Mouse (Mus musculus) forebrain, postnatal 0 days (tissue): Measurements from ENCODE around the gene Ryr1. TPM values are rescaled to one million over a fixed set of nuclear protein-coding genes. Genes with fewer than 3 reads are reported as not detected.

Experiments used
- ATAC-seq: fragments of 200-750 bp; cut with Nextera tagmentation; 2 replicates; pipeline ENCODE4 v1.8.0; 2017; ENCODE audit warnings: mild to moderate bottlenecking, moderate library complexity
- DNase-seq: peaks from one replicate; pipeline ENCODE4 v3.0.0-alpha.2; 2015
- H3K27ac ChIP-seq: fragments of 300-500 bp; sonication (generic); 2 replicates; pipeline ENCODE4 v1.5.1; 2014; ENCODE audit warnings: low read depth, mild to moderate bottlenecking, antibody characterized with exemption, low read length, moderate library complexity, mixed read lengths
- H3K27me3 ChIP-seq: fragments of 300-500 bp; sonication (generic); 2 replicates; pipeline ENCODE4 v1.6.1; 2014; ENCODE audit warnings: mild to moderate bottlenecking, low read length, mixed read lengths; ENCODE audit not compliant: insufficient read depth
- H3K36me3 ChIP-seq: fragments of 300-500 bp; sonication (generic); 2 replicates; pipeline ENCODE4 v1.6.1; 2014; ENCODE audit warnings: mild to moderate bottlenecking, moderate library complexity; ENCODE audit not compliant: insufficient read depth
- H3K4me1 ChIP-seq: fragments of 300-500 bp; sonication (generic); 2 replicates; pipeline ENCODE4 v1.6.1; 2014; ENCODE audit warnings: antibody characterized with exemption; ENCODE audit not compliant: insufficient read depth
- H3K4me2 ChIP-seq: fragments of 300-500 bp; sonication (generic); 2 replicates; pipeline ENCODE4 v1.6.1; 2014; ENCODE audit warnings: low read depth, mild to moderate bottlenecking, moderate library complexity
- H3K4me3 ChIP-seq: fragments of 300-500 bp; sonication (generic); 2 replicates; pipeline ENCODE4 v1.5.1; 2014; ENCODE audit warnings: low read depth, low read length, mixed read lengths
- H3K9ac ChIP-seq: fragments of 300-500 bp; sonication (generic); 2 replicates; pipeline ENCODE4 v1.6.1; 2014; ENCODE audit warnings: mild to moderate bottlenecking
- H3K9me3 ChIP-seq: fragments of 300-500 bp; sonication (generic); 2 replicates; pipeline ENCODE4 v1.6.1; 2016; ENCODE audit warnings: low read length
- CTCF ChIP-seq: sonication (generic); IDR thresholded peaks from 2 replicates; pipeline ENCODE4 v1.5.1; 2016; ENCODE audit warnings: antibody characterized with exemption, control low read depth, low read depth
- WGBS: fragments of 180-500 bp; shearing (Covaris S2); extraction: QIAGEN DNeasy Blood & Tissue Kit; methylation state at CpG from one replicate; pipeline ENCODE4 v1.1.7; 2014; 5-methylcytosine and 5-hydroxymethylcytosine counted together
- polyA plus RNA-seq: library from polyadenylated mRNA; unstranded; fragments of >200 nt; fragmentation: Nextera tagmentation; extraction: Ambion mirVana; gene quantifications from 2 replicates; pipeline ENCODE4 v1.2.1, GENCODE M21; 2015
- total RNA-seq: library from RNA; depleted of rRNA; stranded (reverse); fragments of >200 nt; gene quantifications from 2 replicates; pipeline ENCODE4 v1.2.3, GENCODE M21; 2014

The Ryr1 gene
- total and polyA plus RNA-seq, 2 experiments from 2014 or later = 4.6 to 8.8 TPM

GRCm38 (mm10) chr7:28960354-28961046, 164.5 kb downstream of the Ryr1 start:
- peak overlapping the region; percentile 88 for H3K4me3 ChIP-seq
- H3K27me3 ChIP-seq = no peaks in the 10 kb centered on the region
- peak overlapping the region; percentile 78 for H3K4me2 ChIP-seq
- no peak overlapping the region for H3K27ac ChIP-seq
- TF ChIP-seq CTCF = no peak
- no peaks in the 10 kb centered on the region for H3K9me3 ChIP-seq
- H3K9ac ChIP-seq = peak overlapping the region; percentile 93
- DNase-seq = no peak
- 43% methylated on average over 9 of the region's 9 CpGs for WGBS
- H3K4me1 ChIP-seq = peaks cover 15% of the 10 kb centered on the region
- H3K36me3 ChIP-seq = no peaks in the 10 kb centered on the region
- no peak for ATAC-seq

- no peak overlapping the region for H3K9ac ChIP-seq
- no peaks in the 10 kb centered on the region for H3K36me3 ChIP-seq
- peaks cover 15% of the 10 kb centered on the region for H3K4me1 ChIP-seq
- H3K4me2 ChIP-seq = peak overlapping the region; percentile 78
- H3K4me3 ChIP-seq = no peak overlapping the region; the same call in 1 of the 2 replicates
- no peak for TF ChIP-seq CTCF
- H3K27me3 ChIP-seq = no peaks in the 10 kb centered on the region
- no peak overlapping the region for H3K27ac ChIP-seq
- H3K9me3 ChIP-seq = no peaks in the 10 kb centered on the region
- WGBS = 45% methylated on average over 6 of the region's 6 CpGs
- ATAC-seq (no peak), DNase-seq (no peak)
Observed at GRCm38 (mm10) chr7:28959505-28960045, 165.4 kb downstream of the Ryr1 start.

GRCm38 (mm10) chr7:28958770-28959169, 166.2 kb downstream of the Ryr1 start:
- WGBS = 63% methylated on average over 1 of the region's 1 CpGs
- ATAC-seq (no peak), DNase-seq (no peak)
- TF ChIP-seq CTCF = no peak
- Histone ChIP-seq H3K27ac (no peak overlapping the region), H3K4me3 (no peak overlapping the region), H3K9me3 (no peaks in the 10 kb centered on the region), H3K27me3 (no peaks in the 10 kb centered on the region), H3K4me1 (peaks cover 18% of the 10 kb centered on the region), H3K4me2 (0 out of 2 replicates have a peak overlapping the region, but pooled peaks have one; percentile 78), H3K9ac (no peak overlapping the region), H3K36me3 (no peaks in the 10 kb centered on the region)

GRCm38 (mm10) chr7:28957997-28958725, 166.8 kb downstream of the Ryr1 start:
- no peak for TF ChIP-seq CTCF
- H3K36me3 ChIP-seq = no peaks in the 10 kb centered on the region
- H3K27me3 ChIP-seq = no peaks in the 10 kb centered on the region
- 77% methylated on average over 1 of the region's 1 CpGs for WGBS
- no peaks in the 10 kb centered on the region for H3K9me3 ChIP-seq
- H3K9ac ChIP-seq = no peak overlapping the region
- H3K4me2 ChIP-seq = no peak overlapping the region
- H3K27ac ChIP-seq = no peak overlapping the region
- no peak for ATAC-seq
- H3K4me3 ChIP-seq = no peak overlapping the region
- peaks cover 23% of the 10 kb centered on the region for H3K4me1 ChIP-seq
- no peak for DNase-seq

- H3K36me3 ChIP-seq = no peaks in the 10 kb centered on the region
- H3K4me2 ChIP-seq = no peak overlapping the region
- TF ChIP-seq CTCF = no peak
- DNase-seq (no peak), ATAC-seq (no peak)
- 75% methylated on average over 6 of the region's 6 CpGs for WGBS
- H3K9ac ChIP-seq = no peak overlapping the region
- no peaks in the 10 kb centered on the region for H3K9me3 ChIP-seq
- peaks cover 23% of the 10 kb centered on the region for H3K4me1 ChIP-seq
- H3K27ac ChIP-seq = no peak overlapping the region
- no peaks in the 10 kb centered on the region for H3K27me3 ChIP-seq
- H3K4me3 ChIP-seq = no peak overlapping the region
Observed at GRCm38 (mm10) chr7:28957286-28957685, 167.7 kb downstream of the Ryr1 start.

- H3K4me3 ChIP-seq = no peak overlapping the region
- TF ChIP-seq CTCF = no peak
- no peak overlapping the region for H3K27ac ChIP-seq
- no peaks in the 10 kb centered on the region for H3K27me3 ChIP-seq
- no peak overlapping the region for H3K9ac ChIP-seq
- H3K4me1 ChIP-seq = peaks cover 23% of the 10 kb centered on the region
- no peak for DNase-seq
- no peak overlapping the region for H3K4me2 ChIP-seq
- H3K36me3 ChIP-seq = no peaks in the 10 kb centered on the region
- ATAC-seq = no peak
- no peaks in the 10 kb centered on the region for H3K9me3 ChIP-seq
- 91% methylated on average over 1 of the region's 1 CpGs for WGBS
Observed at GRCm38 (mm10) chr7:28956270-28956669, 168.7 kb downstream of the Ryr1 start.
